Mouse (Mus musculus) thymus, adult 2 months (tissue): ENCODE measurements around the gene Serpina1b.
"Not testable (repeated sequence)": the region's sequence is repeated elsewhere in the genome, so short reads cannot be mapped to it uniquely, and the experiment has no call there.

Experiments used
- CTCF ChIP-seq: fragments of 200-500 bp; IDR thresholded peaks from 2 replicates; pipeline ENCODE4 v1.5.1; 2012; ENCODE audit warnings: mild to moderate bottlenecking, control low read depth, low read length, moderate library complexity, borderline replicate concordance; ENCODE audit not compliant: control insufficient read depth, poor library complexity, insufficient read depth; ENCODE audit errors: extremely low read depth
- POLR2A ChIP-seq: fragments of 200-500 bp; IDR thresholded peaks from 2 replicates; pipeline ENCODE4 v1.6.1; 2012; ENCODE audit warnings: mild to moderate bottlenecking, low read length, control low read depth, moderate library complexity; ENCODE audit not compliant: control insufficient read depth, poor library complexity, insufficient read depth; ENCODE audit errors: extremely low read depth

- TF ChIP-seq POLR2A, CTCF: not testable (repeated sequence)
Observed at GRCm38 (mm10) chr12:103830273-103830672, at the start of gene Serpina1b.
